Mouse (Mus musculus): ENCODE measurements around the gene Numbl.

- TF ChIP-seq CTCF (IDR thresholded peaks at IDR 0.05; ENCODE audit: borderline replicate concordance, insufficient read depth, low read length) = no peak
- TF ChIP-seq POLR2A (IDR thresholded peaks at IDR 0.05; ENCODE audit: low read depth, low read length) = no peak
These were observed 70.4 kb downstream of the Numbl start for GRCm38 (mm10) chr7:27328648-27329047.

Measured in embryonic fibroblast, embryonic 13.5 days (primary cell).